Mouse (Mus musculus): Measurements from ENCODE around the gene Nat8f5. TPM values are rescaled to one million over a fixed set of nuclear protein-coding genes. Genes with fewer than 3 reads are reported as not detected.
"Not testable (repeated sequence)": the region's sequence is repeated elsewhere in the genome, so short reads cannot be mapped to it uniquely, and the experiment has no call there.

Nat8f5 gene
- not detected in 2 replicates for polyA plus RNA-seq (2015; fragmentation: Nextera tagmentation; extraction: Ambion mirVana)

DNA sequence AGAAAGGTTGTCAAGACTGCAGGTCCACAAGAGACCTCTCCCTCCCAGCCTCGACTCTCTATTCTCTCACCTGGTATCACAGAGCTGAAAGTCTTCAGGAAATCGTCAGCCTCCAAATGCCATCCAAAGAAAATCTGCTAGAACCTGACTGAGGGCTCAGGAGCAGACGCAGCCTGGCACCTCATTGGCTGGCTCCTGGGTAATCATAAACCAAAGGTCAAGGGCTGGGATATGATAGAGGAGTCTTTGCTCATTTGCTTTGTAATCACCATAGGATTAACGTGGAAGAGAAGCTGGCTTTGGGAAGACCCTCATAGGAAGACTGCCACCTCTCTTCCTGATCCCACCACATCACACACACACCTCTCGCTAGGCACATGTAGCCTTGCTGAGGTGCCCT, at the start of gene Nat8f5, which contains the start of gene Nat8f6:
Gene Nat8f5, minus strand, starts transcription at position 136 of the 400 bp plus-strand sequence.
Gene Nat8f6, minus strand, starts transcription at position 118 of the 400 bp plus-strand sequence.
- Histone ChIP-seq H3K27me3 (replicated peaks) (no peaks in the 10 kb centered on the region), H3K4me1 (no peaks in the 10 kb centered on the region), H3K9me3 (no peaks in the 10 kb centered on the region), H3K4me2 (no peak within 1 kb of the TSS), H3K27ac (replicated peaks) (no peak within 1 kb of the TSS), H3K4me3 (no peak within 1 kb of the TSS), H3K36me3 (no peaks in the 10 kb centered on the region), H3K9ac (no peak within 1 kb of the TSS)
- no peak for ATAC-seq (ENCODE audit: extremely low read depth, insufficient number of reproducible peaks, low FRiP score, low TSS enrichment)
- WGBS: 76% methylated on average over 5 of the region's 5 CpGs

- not testable (repeated sequence) for ATAC-seq (ENCODE audit: extremely low read depth, insufficient number of reproducible peaks, low FRiP score, low TSS enrichment); H3K4me1 ChIP-seq; H3K36me3 ChIP-seq; H3K9me3 ChIP-seq; H3K27ac ChIP-seq (replicated peaks); H3K4me2 ChIP-seq; H3K9ac ChIP-seq; H3K27me3 ChIP-seq (replicated peaks); H3K4me3 ChIP-seq
- WGBS: 80% methylated on average over 5 of the region's 5 CpGs
These were observed 48.2 kb upstream of the Nat8f5 start, which contains the start of gene Nat8f2 for GRCm38 (mm10) chr6:85869006-85869405. Gene Nat8f2 (minus strand): TSS chr6:85869158.

DNA sequence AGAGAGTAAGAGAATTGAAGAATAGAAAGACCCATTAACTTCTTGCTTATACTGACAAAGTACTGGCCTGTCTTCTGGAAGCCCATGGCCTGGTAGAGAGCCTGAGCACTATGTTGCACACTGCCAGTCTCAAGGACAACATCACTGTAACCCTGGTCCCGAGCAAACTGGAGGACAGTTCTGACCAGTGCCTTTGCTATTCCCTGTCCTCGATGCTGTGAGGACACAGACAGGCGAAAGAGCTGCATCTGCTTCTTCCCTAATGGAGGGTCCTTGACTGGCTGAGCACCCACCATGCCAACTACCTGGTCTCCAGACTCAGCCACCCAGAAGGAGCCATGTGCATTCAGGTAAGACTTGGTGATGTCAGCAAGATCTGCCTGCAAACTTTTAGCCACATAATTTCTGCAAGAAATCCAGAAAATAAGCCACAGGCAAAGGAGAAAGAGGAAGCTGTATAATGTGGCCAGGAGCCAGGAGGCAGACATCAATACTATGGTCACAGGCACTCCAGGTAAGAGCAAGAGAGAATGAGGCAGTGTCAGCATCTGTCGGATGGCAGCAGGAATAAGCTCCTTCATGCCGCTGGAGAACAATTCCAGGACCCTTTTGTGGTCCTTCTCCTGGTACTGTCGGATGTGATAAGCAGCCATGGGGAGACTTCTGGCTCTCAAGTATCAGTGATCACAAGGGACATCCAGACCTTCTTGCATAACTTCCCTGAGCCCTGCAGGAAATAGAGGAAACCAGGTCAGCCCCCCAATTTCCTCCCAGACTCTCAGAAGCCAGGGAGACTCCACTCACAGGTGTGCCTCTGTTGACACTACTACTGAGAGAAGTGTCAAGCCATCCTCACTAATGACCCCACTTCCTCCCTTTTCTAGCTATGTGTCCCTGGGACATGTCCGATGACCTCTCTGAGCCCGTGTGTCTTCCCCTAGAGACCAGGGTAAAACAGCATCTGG, 47.2 kb upstream of the Nat8f5 start:
- no peak overlapping the region for H3K27ac ChIP-seq (replicated peaks)
- H3K4me2 ChIP-seq: no peak overlapping the region
- no peak overlapping the region for H3K4me3 ChIP-seq
- no peaks in the 10 kb centered on the region for H3K4me1 ChIP-seq
- H3K36me3 ChIP-seq: no peaks in the 10 kb centered on the region
- 69% methylated on average over 8 of the region's 8 CpGs for WGBS
- no peaks in the 10 kb centered on the region for H3K27me3 ChIP-seq (replicated peaks)
- H3K9me3 ChIP-seq: no peaks in the 10 kb centered on the region
- ATAC-seq (ENCODE audit: extremely low read depth, insufficient number of reproducible peaks, low FRiP score, low TSS enrichment): no peak
- no peak overlapping the region for H3K9ac ChIP-seq

DNA sequence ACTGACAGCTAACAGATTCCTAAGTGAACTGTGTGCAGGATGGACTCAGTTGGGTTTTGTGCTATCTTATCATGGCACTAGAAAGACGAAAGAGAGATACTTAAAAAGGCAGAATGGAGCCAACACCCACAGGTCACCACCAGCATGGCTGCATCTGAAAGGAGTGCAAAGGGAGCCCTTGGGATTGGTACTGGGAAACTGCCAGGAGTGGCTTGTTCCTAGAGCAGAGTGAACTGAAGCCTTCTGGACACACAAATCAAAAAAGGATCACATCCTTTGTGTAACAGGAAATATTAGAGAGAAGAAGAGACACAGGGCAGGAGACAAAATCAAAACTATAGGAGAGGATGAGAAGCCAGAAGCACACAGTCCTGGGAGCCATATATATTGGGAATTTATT, 46.2 kb upstream of the Nat8f5 start:
- WGBS: 19% methylated on average over 1 of the region's 1 CpGs
- not testable (repeated sequence) for H3K36me3 ChIP-seq; H3K27ac ChIP-seq (replicated peaks); H3K4me2 ChIP-seq; ATAC-seq (ENCODE audit: extremely low read depth, insufficient number of reproducible peaks, low FRiP score, low TSS enrichment); H3K9ac ChIP-seq; H3K4me1 ChIP-seq; H3K4me3 ChIP-seq; H3K27me3 ChIP-seq (replicated peaks); H3K9me3 ChIP-seq

DNA sequence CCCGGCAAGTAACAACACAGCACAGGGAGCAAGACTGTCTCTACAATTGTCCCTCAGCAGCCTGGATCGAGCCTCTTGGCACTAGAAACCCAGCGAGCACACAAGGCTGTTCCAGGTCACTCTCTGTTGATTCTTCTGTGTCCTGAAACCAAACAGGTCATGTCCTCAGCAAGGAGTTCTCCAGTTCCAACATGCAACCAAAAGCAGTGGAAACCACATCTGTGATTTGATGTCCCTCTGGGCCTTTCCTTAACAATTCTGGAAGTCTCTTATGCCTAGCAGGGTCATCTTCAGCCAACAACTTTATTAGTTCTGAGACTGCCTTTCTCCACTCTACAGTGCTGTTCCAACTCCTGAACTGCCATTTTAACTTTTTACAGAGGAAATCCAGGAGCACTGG, 45.4 kb upstream of the Nat8f5 start:
- H3K4me1 ChIP-seq; H3K4me2 ChIP-seq; H3K27me3 ChIP-seq (replicated peaks); ATAC-seq (ENCODE audit: extremely low read depth, insufficient number of reproducible peaks, low FRiP score, low TSS enrichment); H3K4me3 ChIP-seq; H3K9ac ChIP-seq; H3K9me3 ChIP-seq; H3K36me3 ChIP-seq; H3K27ac ChIP-seq (replicated peaks): not testable (repeated sequence)
- 79% methylated on average over 3 of the region's 3 CpGs for WGBS

DNA sequence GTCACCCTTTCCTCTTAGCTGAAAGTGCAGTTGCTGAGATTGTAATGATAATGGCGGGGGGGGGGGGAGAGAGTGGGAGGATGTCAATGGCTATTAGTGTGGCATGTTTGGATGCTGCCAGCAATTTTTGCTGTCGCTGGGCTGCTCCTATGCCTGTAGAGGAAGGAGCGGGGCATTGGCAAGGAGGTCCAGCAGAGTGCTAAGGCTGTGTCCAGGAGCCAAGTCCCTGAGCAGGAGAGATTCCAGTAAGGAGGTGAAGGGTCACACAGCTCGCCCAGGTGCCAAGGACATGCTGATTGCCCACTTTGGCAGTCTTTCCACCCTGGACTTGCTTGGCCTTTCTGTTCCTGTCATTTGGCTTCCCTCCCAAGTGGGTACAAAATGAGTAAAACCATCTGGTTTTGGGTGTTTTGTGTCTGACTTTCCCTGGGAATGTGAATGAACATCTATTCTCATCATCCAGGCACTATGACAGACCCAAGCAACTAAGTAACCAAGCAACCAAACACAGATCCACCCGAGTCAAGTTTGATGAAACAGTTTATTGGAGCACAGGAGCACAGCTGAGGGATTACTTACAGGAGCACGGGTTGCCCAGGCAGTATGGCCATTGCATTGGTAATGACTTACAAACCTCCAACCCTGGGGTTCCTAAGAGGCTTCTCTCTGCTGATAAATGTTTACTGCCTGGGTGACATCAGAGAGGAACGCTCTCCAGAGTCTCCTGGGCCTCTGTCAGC, 44.3 kb upstream of the Nat8f5 start:
- not testable (repeated sequence) for ATAC-seq (ENCODE audit: extremely low read depth, insufficient number of reproducible peaks, low FRiP score, low TSS enrichment)
- WGBS: 65% methylated on average over 5 of the region's 7 CpGs

DNA sequence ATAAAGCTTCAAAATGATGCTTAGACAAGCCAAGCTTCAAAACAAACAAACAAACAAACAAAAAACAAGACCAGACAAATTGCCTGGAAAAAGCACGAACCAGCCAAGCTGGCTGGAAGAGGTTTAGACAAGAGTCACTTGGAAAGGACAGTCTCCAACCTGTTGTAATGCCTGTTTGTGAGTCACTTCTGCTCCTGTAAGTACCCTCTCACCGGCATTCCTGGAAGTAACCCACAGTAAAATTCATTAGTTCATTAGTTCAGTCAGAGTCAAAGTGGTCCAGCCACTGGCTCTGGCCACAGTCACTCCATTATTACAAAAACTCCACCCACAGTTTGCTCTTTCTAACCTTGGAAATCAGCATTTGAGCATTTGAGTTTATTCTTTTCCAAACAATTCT, 43.1 kb upstream of the Nat8f5 start:
- Histone ChIP-seq H3K27me3 (replicated peaks) (no peaks in the 10 kb centered on the region), H3K36me3 (no peaks in the 10 kb centered on the region), H3K4me2 (no peak overlapping the region), H3K9me3 (no peaks in the 10 kb centered on the region), H3K4me1 (no peaks in the 10 kb centered on the region), H3K9ac (no peak overlapping the region), H3K27ac (replicated peaks) (no peak overlapping the region), H3K4me3 (no peak overlapping the region)
- no peak for ATAC-seq (ENCODE audit: extremely low read depth, insufficient number of reproducible peaks, low FRiP score, low TSS enrichment)
- 81% methylated on average over 2 of the region's 2 CpGs for WGBS

More for the DNA sequence above, 44.3 kb upstream of the Nat8f5 start:
- H3K4me3 ChIP-seq; H3K4me2 ChIP-seq; H3K27ac ChIP-seq (replicated peaks); H3K4me1 ChIP-seq; H3K27me3 ChIP-seq (replicated peaks); H3K9ac ChIP-seq; H3K36me3 ChIP-seq; H3K9me3 ChIP-seq: not testable (repeated sequence)

DNA sequence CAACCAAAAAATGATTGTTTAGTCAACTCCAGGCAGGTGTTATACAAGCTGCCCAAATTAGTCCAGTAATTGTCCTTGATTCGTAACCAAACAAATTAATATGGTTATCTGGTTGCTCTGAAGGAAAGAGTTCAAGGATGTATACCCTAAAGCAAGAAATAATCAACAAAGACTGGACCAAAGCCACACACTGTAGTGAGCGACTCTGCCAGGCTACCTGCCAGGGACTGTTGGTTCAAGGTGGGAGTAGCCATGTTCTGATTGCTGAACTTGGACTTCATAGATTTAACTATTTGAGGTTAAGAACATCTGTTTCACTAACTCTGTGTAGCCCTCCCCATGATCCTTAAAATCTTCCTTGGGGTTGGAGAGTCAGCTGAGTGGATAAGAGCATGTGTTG, 42.4 kb upstream of the Nat8f5 start:
- Histone ChIP-seq H3K27ac (replicated peaks) (no peak overlapping the region), H3K4me3 (no peak overlapping the region), H3K27me3 (replicated peaks) (0 out of 2 replicates have a peak, but pooled peaks cover 3% of the 10 kb centered on the region), H3K9me3 (no peaks in the 10 kb centered on the region), H3K4me1 (no peaks in the 10 kb centered on the region), H3K9ac (no peak overlapping the region), H3K4me2 (no peak overlapping the region), H3K36me3 (no peaks in the 10 kb centered on the region)
- 77% methylated on average over 2 of the region's 2 CpGs for WGBS
- ATAC-seq (ENCODE audit: extremely low read depth, insufficient number of reproducible peaks, low FRiP score, low TSS enrichment): no peak

DNA sequence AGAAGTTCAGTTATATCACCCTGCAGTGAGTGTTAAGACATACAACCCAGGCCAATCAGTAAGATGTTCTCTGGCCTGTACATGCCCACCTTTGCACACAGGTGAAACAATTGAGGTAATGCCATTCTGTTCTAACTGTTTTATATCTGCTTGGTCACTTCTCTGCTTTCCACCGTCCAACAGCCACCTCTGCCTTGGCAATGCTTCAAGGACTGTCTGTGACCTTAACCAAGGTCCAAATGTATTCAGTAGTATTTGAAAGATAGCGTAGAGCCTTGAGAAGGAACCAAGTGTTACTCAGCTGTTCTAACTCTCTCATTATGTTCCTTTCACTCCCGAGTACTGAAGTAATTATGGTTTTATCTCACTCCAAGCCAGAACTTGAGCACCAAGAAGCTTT, 41.8 kb upstream of the Nat8f5 start:
- H3K9ac ChIP-seq: no peak overlapping the region
- no peak overlapping the region for H3K4me3 ChIP-seq
- 58% methylated on average over 3 of the region's 3 CpGs for WGBS
- no peaks in the 10 kb centered on the region for H3K36me3 ChIP-seq
- H3K4me1 ChIP-seq: no peaks in the 10 kb centered on the region
- H3K27ac ChIP-seq (replicated peaks): no peak overlapping the region
- H3K27me3 ChIP-seq (replicated peaks): 0 out of 2 replicates have a peak, but pooled peaks cover 4% of the 10 kb centered on the region
- no peaks in the 10 kb centered on the region for H3K9me3 ChIP-seq
- ATAC-seq (ENCODE audit: extremely low read depth, insufficient number of reproducible peaks, low FRiP score, low TSS enrichment): no peak
- no peak overlapping the region for H3K4me2 ChIP-seq

GRCm38 (mm10) chr6:85861247-85861646, 40.5 kb upstream of the Nat8f5 start:
- Histone ChIP-seq H3K4me2 (no peak overlapping the region), H3K9me3 (no peaks in the 10 kb centered on the region), H3K4me1 (no peaks in the 10 kb centered on the region), H3K27me3 (replicated peaks) (0 out of 2 replicates have a peak, but pooled peaks cover 4% of the 10 kb centered on the region), H3K27ac (replicated peaks) (no peak overlapping the region), H3K9ac (no peak overlapping the region), H3K36me3 (no peaks in the 10 kb centered on the region), H3K4me3 (no peak overlapping the region)
- 75% methylated on average over 3 of the region's 3 CpGs for WGBS
- no peak for ATAC-seq (ENCODE audit: extremely low read depth, insufficient number of reproducible peaks, low FRiP score, low TSS enrichment)

DNA sequence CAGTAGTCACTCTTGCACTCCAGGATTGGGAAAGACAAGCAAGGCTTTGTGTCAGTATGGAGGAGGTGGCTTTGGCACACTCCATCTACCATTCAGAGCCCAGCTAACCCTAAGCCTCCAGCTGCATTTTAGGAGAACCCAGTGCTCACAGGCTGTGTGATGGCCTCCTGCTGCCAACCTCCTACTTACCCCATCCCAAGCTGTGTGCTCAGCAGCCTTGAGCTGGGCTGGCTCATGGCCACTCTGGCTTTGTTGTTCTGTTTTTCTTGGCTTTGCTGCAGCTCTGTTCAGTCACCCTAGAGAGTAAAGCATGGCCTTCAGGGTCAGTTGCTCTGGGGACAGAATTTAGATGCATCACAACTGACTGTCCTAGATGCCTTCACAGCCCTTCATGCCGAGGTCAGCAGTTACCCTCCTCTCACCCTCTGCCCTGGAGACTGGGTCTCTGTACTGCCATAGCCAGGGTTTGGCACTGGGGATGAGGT, 35.5 kb upstream of the Nat8f5 start:
- Histone ChIP-seq H3K27me3 (replicated peaks) (0 out of 2 replicates have a peak, but pooled peaks cover 4% of the 10 kb centered on the region), H3K36me3 (no peaks in the 10 kb centered on the region), H3K9me3 (no peaks in the 10 kb centered on the region), H3K4me2 (no peak overlapping the region), H3K4me3 (no peak overlapping the region), H3K9ac (no peak overlapping the region), H3K4me1 (no peaks in the 10 kb centered on the region), H3K27ac (replicated peaks) (no peak overlapping the region)
- ATAC-seq (ENCODE audit: extremely low read depth, insufficient number of reproducible peaks, low FRiP score, low TSS enrichment): no peak
- 26% methylated on average over 1 of the region's 1 CpGs for WGBS

Measured in heart, embryonic 13.5 days (tissue).